Mouse (Mus musculus) megakaryocyte, embryonic 14.5 days (primary cell): Measurements from ENCODE around the gene Olr1.

Experiments used
- FLI1 ChIP-seq: IDR thresholded peaks from 2 replicates; pipeline ENCODE4 v1.6.1; 2012; ENCODE audit warnings: low read length, inconsistent platforms, mixed read lengths
- GATA1 ChIP-seq: IDR thresholded peaks from 3 replicates; pipeline ENCODE4 v1.6.1; 2012; ENCODE audit warnings: mixed read lengths, low read length, inconsistent platforms, borderline replicate concordance

- TF ChIP-seq GATA1: no peak
- TF ChIP-seq FLI1: no peak
Measured at GRCm38 (mm10) chr6:129512868-129513267, 5.9 kb upstream of the Olr1 start.
